Mouse (Mus musculus) cerebellum, postnatal 4 days (tissue): ENCODE results near the gene Mrpl49.
A peak's percentile ranks its signal among the peaks of the same experiment; 100 is the strongest.
"Not testable (repeated sequence)": the region's sequence is repeated elsewhere in the genome, so short reads cannot be mapped to it uniquely, and the experiment has no call there.

ENCODE experiments used
- DNase-seq, 2 experiments: peaks; one replicate each; pipeline ENCODE4 v3.0.0; 2022; ENCODE audit warnings: low spot score in 2 of 2, mixed read lengths in 1 of 2

The Mrpl49 gene

GRCm38 (mm10) chr19:6067011-6067723, 9.6 kb upstream of the Mrpl49 start:
- DNase-seq, result peak; percentile 82 to 86

GRCm38 (mm10) chr19:6066571-6066970, 9.0 kb upstream of the Mrpl49 start:
- DNase-seq, result no peak

GRCm38 (mm10) chr19:6063081-6063480, 5.5 kb upstream of the Mrpl49 start:
- no peak for DNase-seq

- no peak for DNase-seq
These were observed 4.8 kb upstream of the Mrpl49 start for GRCm38 (mm10) chr19:6062418-6062817.

DNA sequence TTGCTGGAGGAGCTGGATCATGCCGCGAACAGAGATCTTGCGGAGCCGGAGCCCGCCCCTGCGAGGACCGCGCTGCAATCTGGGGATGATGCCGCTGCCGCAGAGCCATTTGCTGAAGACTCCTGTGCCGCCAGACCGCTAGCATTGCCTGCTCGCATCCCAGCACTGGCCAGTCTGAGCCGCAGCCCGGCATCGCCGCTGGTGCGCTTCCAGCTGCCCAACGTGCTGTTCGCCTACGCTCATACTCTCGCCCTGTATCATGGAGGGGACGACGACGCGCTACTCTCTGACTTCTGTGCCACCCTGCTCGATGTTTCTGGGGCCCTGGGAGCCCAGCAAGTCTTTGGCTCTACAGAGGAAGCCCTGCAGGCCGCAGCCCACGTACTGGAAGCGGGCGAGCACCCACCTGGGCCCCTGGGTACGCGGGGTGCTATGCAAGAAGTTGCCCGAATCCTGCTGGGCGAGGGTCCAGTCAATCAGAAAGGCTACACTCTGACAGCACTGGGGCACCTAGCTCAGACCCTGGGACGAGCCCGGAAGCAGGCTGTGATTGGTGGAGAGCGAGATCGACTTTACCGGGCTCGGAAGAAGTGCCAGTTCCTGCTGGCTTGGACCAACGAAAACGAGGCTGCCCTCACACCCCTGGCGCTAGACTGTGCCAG, 4.2 kb upstream of the Mrpl49 start:
- peak in 1 of 2 experiments; percentile 36 for DNase-seq

- DNase-seq, result peak; percentile 75 to 87
These were observed 3.5 kb upstream of the Mrpl49 start, which contains the start of gene Znhit2 for GRCm38 (mm10) chr19:6061021-6061533. Znhit2 (plus strand) TSS chr19:6061192.

DNA sequence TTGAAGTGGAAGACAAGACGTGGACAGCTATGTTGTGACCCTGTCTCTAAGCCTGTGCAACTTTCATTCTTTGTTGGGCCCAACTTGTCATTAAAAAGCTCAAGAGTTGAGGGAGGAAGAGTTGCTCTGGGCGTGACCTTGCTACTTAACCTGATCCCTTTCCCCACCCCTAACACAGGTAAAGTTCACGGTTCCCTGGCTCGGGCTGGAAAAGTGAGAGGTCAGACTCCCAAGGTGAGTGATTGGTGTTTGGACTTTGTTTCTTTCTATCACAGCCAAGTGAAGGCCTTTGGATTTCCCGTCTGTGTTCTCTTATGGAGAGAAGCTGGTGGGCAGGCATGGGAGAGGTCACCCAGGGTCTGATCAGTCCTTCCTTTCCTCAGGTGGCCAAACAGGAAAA, 1.4 kb upstream of the Mrpl49 start:
- DNase-seq, result no peak

- no peak for DNase-seq
These were observed 928 bp upstream of the Mrpl49 start for GRCm38 (mm10) chr19:6058513-6058912.

DNA sequence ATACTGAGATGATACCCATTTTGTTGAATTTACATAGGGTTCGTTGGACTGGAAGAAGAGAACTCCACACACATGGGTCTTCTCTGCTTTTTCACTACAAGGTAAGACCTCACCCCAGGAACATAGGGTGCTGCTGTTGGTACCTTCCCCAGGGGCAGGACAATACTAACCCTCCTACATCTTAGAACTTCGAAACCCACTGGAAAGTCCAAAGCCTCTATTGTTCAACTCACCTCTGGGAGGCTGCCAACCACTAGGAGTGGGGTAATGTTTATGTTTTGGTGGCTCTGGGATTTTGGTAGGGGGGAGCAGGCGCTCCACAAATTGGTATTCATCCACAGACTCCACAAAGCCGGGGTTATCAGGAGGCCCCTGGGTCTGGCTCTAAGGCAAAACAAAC, 889 bp downstream of the Mrpl49 start:
- no peak for DNase-seq

DNA sequence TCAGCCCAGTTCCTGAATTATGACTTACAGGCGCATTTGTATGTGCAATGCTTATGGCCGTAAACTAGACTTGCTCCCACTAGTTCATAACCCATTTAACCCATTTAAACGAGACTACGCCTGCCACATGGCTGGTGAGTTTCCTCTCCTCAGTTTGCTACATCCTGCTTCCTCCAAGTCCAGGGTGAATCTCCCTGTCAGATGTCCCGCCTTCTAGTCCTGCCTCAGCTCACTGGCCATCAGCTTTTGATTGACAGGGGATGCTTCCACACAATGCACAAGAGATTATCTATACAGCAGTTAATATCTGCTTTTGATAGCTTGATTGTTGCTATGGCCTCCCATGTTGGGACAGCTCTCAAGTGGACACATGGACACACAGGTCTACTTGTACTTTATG, 3.3 kb downstream of the Mrpl49 start:
- DNase-seq, result no peak

DNA sequence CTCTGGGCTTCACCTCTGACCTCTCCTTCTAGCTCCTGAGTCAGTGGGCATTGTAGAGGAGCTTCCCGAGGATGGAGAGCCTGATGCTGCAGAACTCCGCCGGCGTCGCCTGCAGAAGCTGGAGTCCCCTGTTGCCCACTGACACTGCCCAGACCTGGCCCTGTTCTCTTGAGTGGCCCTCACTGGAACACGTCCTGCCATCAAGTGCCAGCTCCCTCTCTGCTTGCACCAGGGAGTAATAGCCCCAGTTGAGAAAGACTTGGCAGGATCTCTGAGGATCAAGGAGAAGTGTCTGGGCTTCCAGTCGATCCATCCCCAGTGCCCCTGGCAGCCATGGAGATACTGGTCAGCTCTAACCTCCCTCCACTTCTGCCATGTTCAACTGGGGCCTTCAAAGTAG, 5.1 kb downstream of the Mrpl49 start:
- no peak for DNase-seq

DNA sequence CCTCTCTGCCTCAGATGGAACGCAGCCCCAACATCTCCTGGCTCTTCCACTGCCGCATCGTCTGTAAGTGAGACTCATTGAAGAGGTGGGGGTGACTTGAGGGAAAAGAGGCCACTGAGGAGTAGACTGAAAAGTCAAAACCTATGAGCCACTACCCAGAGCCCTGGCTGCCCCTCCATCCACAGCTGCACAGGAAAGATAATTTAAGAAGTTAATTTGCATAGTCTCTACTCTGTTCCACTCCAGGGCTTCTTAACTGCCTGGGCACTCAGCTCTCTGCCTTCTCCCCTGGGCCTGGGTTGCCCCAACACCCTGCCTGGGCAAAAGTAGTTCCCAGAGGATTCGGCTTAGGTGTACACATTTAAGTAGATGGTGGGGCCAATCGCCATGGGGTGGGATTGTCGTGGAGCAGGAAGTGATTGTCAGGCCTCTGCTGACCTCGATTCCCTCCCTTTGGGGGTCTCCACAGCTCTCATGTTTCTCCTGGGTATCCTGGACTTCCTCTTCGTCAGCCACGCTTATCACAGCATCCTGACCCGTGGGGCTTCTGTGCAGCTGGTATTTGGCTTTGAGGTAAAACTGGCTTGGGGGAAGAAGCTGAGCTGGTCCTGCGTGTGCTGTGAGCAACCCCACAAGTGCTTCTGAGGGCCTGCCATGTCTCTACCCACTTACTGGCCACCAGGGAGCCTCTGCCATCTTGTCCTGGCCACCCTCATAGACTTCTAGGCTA, 8.7 kb downstream of the Mrpl49 start:
- no peak for DNase-seq

DNA sequence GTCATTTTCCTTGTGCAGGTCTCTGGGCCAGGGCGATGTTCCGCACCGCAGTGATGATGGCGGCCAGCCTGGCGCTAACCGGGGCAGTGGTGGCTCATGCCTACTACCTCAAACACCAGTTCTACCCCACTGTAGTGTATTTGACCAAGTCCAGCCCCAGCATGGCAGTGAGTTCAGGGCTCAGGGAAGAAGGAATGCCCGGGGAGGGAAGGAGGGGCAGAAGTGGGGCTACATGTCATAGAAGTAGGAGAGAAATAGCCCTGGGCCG, 9.8 kb downstream of the Mrpl49 start:
- no peak for DNase-seq

GRCm38 (mm10) chr19:6047154-6047898, 10.3 kb downstream of the Mrpl49 start:
- no peak for DNase-seq

- peak; percentile 81 to 87 for DNase-seq
These were observed 11.1 kb downstream of the Mrpl49 start, which contains the start of gene Syvn1 for GRCm38 (mm10) chr19:6046294-6047153. Syvn1 (plus strand) TSS chr19:6046576.

- DNase-seq, result no peak
These were observed 12.0 kb downstream of the Mrpl49 start for GRCm38 (mm10) chr19:6045366-6046293.

- not testable (repeated sequence) for DNase-seq
These were observed 13.5 kb downstream of the Mrpl49 start for GRCm38 (mm10) chr19:6044102-6044501.

GRCm38 (mm10) chr19:6042293-6042692, 15.3 kb downstream of the Mrpl49 start:
- DNase-seq, result no peak

GRCm38 (mm10) chr19:6040002-6040401, 17.6 kb downstream of the Mrpl49 start:
- no peak for DNase-seq

DNA sequence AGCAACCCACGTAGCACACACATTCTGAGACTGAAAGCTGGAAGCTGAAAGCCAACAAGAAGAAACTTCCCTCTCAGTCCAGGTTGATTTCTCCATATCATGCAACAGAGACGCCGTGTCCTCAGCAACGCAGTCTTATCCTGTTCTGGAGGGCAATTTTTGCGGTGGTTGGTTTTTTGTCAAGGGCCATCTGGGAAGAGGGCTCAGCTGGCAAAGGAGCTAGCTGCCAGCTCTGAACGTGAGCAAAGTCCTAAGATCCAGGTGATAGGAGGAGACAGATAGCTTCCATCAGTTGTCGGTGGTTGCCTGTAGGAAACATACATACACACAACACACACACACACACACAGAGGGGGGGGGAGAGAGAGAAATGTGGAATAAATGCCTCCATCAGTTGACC, 19.3 kb downstream of the Mrpl49 start:
- no peak for DNase-seq
